Mouse (Mus musculus) stomach, postnatal 0 days (tissue): Measurements from ENCODE around the gene Ptpro. TPM values are rescaled to one million over a fixed set of nuclear protein-coding genes. Genes with fewer than 3 reads are reported as not detected.

Source experiments
- ATAC-seq: fragments of 200-750 bp; cut with Nextera tagmentation; 2 replicates; pipeline ENCODE4 v1.8.0; 2017; ENCODE audit not compliant: low FRiP score, low TSS enrichment
- DNase-seq: peaks from one replicate; pipeline ENCODE4 v3.0.0-alpha.2; 2016; ENCODE audit warnings: low spot score
- H3K27ac ChIP-seq: fragments of 300-500 bp; sonication (generic); replicated peaks from 2 replicates; pipeline ENCODE4 v1.5.1; 2014; ENCODE audit warnings: mild to moderate bottlenecking, control low read depth
- H3K27me3 ChIP-seq: fragments of 300-500 bp; sonication (generic); 2 replicates; pipeline ENCODE4 v1.6.1; 2014; ENCODE audit warnings: low read length; ENCODE audit not compliant: control insufficient read depth, insufficient read depth
- H3K36me3 ChIP-seq: fragments of 300-500 bp; sonication (generic); 2 replicates; pipeline ENCODE4 v1.6.1; 2014; ENCODE audit warnings: low read length, mixed read lengths; ENCODE audit not compliant: control insufficient read depth, insufficient read depth
- H3K4me1 ChIP-seq: fragments of 300-500 bp; sonication (generic); replicated peaks from 2 replicates; pipeline ENCODE4 v1.6.1; 2014; ENCODE audit warnings: antibody characterized with exemption; ENCODE audit not compliant: control insufficient read depth, insufficient read depth
- H3K4me2 ChIP-seq: fragments of 300-500 bp; sonication (generic); replicated peaks from 2 replicates; pipeline ENCODE4 v1.6.1; 2014; ENCODE audit warnings: low read depth, mild to moderate bottlenecking, control low read depth, moderate library complexity
- H3K4me3 ChIP-seq: fragments of 300-500 bp; sonication (generic); 2 replicates; pipeline ENCODE4 v1.5.1; 2014; ENCODE audit warnings: low read depth, low read length, control low read depth
- H3K9ac ChIP-seq: fragments of 300-500 bp; sonication (generic); 2 replicates; pipeline ENCODE4 v1.6.1; 2014; ENCODE audit warnings: mild to moderate bottlenecking, low read length, control low read depth, mixed read lengths
- H3K9me3 ChIP-seq: fragments of 300-500 bp; sonication (generic); 2 replicates; pipeline ENCODE4 v1.6.1; 2016; ENCODE audit warnings: low read length; ENCODE audit not compliant: control insufficient read depth
- CTCF ChIP-seq: IDR thresholded peaks from 2 replicates; pipeline ENCODE4 v1.5.1; 2016; ENCODE audit warnings: antibody characterized with exemption, low read depth, mild to moderate bottlenecking, moderate library complexity
- EP300 ChIP-seq: optimal IDR thresholded peaks from 2 replicates; pipeline ENCODE3; 2016; ENCODE audit warnings: antibody characterized with exemption
- WGBS: fragments of 180-500 bp; shearing (Covaris S2); extraction: QIAGEN DNeasy Blood & Tissue Kit; methylation state at CpG from one replicate; pipeline ENCODE4 v1.1.7; 2014; 5-methylcytosine and 5-hydroxymethylcytosine counted together
- polyA plus RNA-seq: library from polyadenylated mRNA; unstranded; fragments of >200 nt; fragmentation: Nextera tagmentation; extraction: Ambion mirVana; gene quantifications from 2 replicates; pipeline ENCODE4 v1.2.1, GENCODE M21; 2015

The Ptpro gene
- polyA plus RNA-seq, 1 experiment from 2014 or later = 2.4 TPM

DNA sequence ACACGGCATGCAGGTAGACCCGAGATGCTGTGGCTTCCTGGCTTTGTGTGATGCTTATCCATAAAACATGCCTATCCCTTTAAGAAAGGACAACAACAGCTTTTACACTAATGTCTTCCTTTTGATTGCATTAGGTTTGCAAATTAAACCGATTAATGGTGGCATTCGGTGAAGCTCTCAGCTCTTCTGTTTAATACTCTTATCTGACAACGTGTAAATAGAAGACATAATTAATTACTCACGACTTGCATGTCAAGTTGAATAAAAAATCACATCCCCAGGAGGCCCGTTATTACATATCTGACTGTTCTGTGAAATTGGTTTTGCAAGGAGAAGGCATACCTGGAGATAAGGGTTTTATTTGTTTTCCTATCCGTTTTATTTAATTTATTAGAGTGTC lies 15.9 kb downstream of the Ptpro start:
- H3K27me3 ChIP-seq = no peaks in the 10 kb centered on the region
- DNase-seq (no peak), ATAC-seq (no peak)
- H3K36me3 ChIP-seq = no peaks in the 10 kb centered on the region
- H3K4me2 ChIP-seq = no peak overlapping the region
- H3K4me1 ChIP-seq = no peaks in the 10 kb centered on the region
- 56% methylated on average over 8 of the region's 8 CpGs for WGBS
- no peaks in the 10 kb centered on the region for H3K9me3 ChIP-seq
- H3K4me3 ChIP-seq = no peak overlapping the region
- H3K9ac ChIP-seq = no peak overlapping the region
- TF ChIP-seq CTCF = no peak
- no peak for TF ChIP-seq EP300
- H3K27ac ChIP-seq = no peak overlapping the region

DNA sequence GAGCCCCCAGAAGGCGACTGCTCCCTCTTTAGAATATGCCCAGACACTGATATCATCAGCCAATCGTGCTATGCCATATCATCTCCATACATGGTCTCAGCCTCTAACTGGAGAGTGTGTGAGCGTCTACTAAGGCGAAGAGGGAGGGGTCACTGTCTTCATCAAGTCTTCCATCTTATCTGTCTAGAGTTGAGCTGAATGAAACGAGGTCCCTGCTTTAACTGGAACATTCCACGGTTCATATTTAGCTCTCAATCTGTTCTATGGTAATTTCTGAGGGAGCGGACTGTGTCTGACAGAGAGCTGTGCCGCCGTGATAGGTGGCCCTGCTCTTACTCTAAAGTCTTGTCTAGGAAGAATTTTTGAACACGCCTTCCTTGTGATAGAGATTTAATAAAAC lies 16.5 kb downstream of the Ptpro start:
- ATAC-seq (no peak), DNase-seq (no peak)
- Histone ChIP-seq H3K36me3 (no peaks in the 10 kb centered on the region), H3K9ac (no peak overlapping the region), H3K27me3 (no peaks in the 10 kb centered on the region), H3K27ac (no peak overlapping the region), H3K9me3 (no peaks in the 10 kb centered on the region), H3K4me1 (no peaks in the 10 kb centered on the region), H3K4me3 (no peak overlapping the region), H3K4me2 (no peak overlapping the region)
- WGBS = 77% methylated on average over 10 of the region's 10 CpGs
- TF ChIP-seq CTCF (no peak), EP300 (no peak)

DNA sequence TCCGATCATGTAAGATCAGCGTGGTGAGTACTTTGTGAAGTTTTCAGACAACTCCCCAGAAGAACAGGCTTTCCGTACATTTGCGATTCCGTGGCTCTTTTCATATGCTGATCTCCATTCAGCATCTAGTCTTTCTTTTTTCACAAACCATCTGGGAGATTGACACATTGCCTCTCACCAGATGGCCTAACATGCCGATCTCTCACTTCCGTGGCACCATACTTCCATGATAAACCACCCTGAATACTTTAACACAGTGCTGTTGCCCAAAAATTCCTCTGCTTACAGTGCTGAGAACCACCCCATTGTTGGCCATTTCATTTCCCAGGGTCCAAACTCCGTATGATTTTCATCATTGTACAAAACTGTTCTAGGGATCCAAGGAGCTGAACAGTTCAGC lies 20.4 kb downstream of the Ptpro start:
- DNase-seq = no peak
- H3K9ac ChIP-seq = no peak overlapping the region
- no peak overlapping the region for H3K4me2 ChIP-seq
- no peaks in the 10 kb centered on the region for H3K4me1 ChIP-seq
- no peaks in the 10 kb centered on the region for H3K9me3 ChIP-seq
- no peak overlapping the region for H3K27ac ChIP-seq
- H3K27me3 ChIP-seq = no peaks in the 10 kb centered on the region
- H3K4me3 ChIP-seq = no peak overlapping the region
- no peak for TF ChIP-seq CTCF
- TF ChIP-seq EP300 = no peak
- ATAC-seq = no peak
- WGBS = 90% methylated on average over 8 of the region's 8 CpGs
- H3K36me3 ChIP-seq = no peaks in the 10 kb centered on the region

DNA sequence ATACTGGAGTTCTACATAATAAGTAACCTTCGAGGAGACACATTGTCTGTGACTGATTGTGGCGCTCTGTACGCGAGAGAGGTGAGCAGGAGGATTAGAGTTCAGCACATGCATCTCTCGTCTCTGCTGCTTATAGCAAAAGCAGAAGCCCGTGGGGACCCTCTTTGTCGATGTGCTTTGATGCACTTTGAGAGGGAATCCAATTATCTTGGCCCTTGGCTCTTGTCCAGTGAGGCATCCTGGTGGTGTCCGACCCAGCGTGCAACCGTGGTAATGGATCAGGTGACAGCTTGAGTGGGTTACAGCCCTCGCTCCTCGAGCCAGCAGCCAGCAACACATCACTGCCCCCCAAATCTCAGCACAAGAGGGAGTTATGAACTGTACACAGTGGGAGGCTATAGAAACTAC lies 25.5 kb downstream of the Ptpro start:
- 61% methylated on average over 12 of the region's 12 CpGs for WGBS
- H3K27ac ChIP-seq = no peak overlapping the region
- H3K9me3 ChIP-seq = no peaks in the 10 kb centered on the region
- no peaks in the 10 kb centered on the region for H3K27me3 ChIP-seq
- DNase-seq (no peak), ATAC-seq (no peak)
- no peaks in the 10 kb centered on the region for H3K4me1 ChIP-seq
- TF ChIP-seq CTCF (no peak), EP300 (no peak)
- no peak overlapping the region for H3K4me2 ChIP-seq
- no peak overlapping the region for H3K9ac ChIP-seq
- no peak overlapping the region for H3K4me3 ChIP-seq
- H3K36me3 ChIP-seq = no peaks in the 10 kb centered on the region

DNA sequence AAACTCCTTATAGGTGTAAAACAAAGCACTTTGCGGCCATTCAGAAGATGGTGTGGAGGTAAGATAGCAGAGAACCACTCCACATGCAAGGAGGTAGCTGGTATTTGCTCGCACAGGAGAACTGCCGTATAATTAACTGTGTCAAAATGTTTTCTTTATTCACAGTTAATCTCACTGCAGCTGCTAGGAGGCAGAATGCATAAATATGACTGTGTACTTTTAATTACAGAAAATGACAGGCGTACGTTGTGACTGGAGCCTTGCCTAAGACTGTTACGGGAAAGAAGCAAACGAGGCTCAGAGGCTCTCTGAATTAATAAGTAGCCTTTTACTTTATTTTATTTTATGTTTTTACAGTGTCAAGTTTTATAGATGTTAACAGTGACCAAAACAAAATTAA lies 27.5 kb downstream of the Ptpro start:
- 72% methylated on average over 7 of the region's 7 CpGs for WGBS
- Histone ChIP-seq H3K4me1 (no peaks in the 10 kb centered on the region), H3K9ac (no peak overlapping the region), H3K4me3 (no peak overlapping the region), H3K4me2 (no peak overlapping the region), H3K27me3 (no peaks in the 10 kb centered on the region), H3K27ac (no peak overlapping the region), H3K9me3 (no peaks in the 10 kb centered on the region), H3K36me3 (no peaks in the 10 kb centered on the region)
- no peak for TF ChIP-seq CTCF
- TF ChIP-seq EP300 = no peak
- no peak for DNase-seq
- ATAC-seq = no peak

GRCm38 (mm10) chr6:137281541-137282049 lies 29.5 kb downstream of the Ptpro start:
- Histone ChIP-seq H3K36me3 (no peaks in the 10 kb centered on the region), H3K9ac (no peak overlapping the region), H3K27ac (no peak overlapping the region), H3K27me3 (no peaks in the 10 kb centered on the region), H3K9me3 (no peaks in the 10 kb centered on the region), H3K4me1 (no peaks in the 10 kb centered on the region), H3K4me3 (no peak overlapping the region), H3K4me2 (no peak overlapping the region)
- ATAC-seq (no peak), DNase-seq (no peak)
- 84% methylated on average over 6 of the region's 6 CpGs for WGBS
- TF ChIP-seq CTCF = no peak
- TF ChIP-seq EP300 = no peak
